Mouse (Mus musculus) kidney, embryonic 15.5 days (tissue): ENCODE data around the gene Rbpms2. TPM values are rescaled to one million over a fixed set of nuclear protein-coding genes. Genes with fewer than 3 reads are reported as not detected.

Experiments used
- polyA plus RNA-seq: library from polyadenylated mRNA; unstranded; fragments of >200 nt; fragmentation: Nextera tagmentation; extraction: Ambion mirVana; gene quantifications from 2 replicates; pipeline ENCODE4 v1.2.1, GENCODE M21; 2015

The Rbpms2 gene
- polyA plus RNA-seq, 1 experiment from 2014 or later, result 30.3 TPM

Other genes with a start within 250 kb of the Rbpms2 start
- gene Kbtbd13, start 238.0 kb upstream of the Rbpms2 start, polyA plus RNA-seq, result 2.2 TPM in 2 replicates
- gene Rasl12, start 231.1 kb upstream of the Rbpms2 start, polyA plus RNA-seq, result 13.4 and 16.1 TPM in 2 replicates
- 3.1 and 4.3 TPM in 2 replicates for gene Slc51b, start 206.7 kb upstream of the Rbpms2 start, polyA plus RNA-seq
- gene Mtfmt, start 193.9 kb upstream of the Rbpms2 start, polyA plus RNA-seq, result 21.1 and 25.3 TPM in 2 replicates
- 111 and 126 TPM in 2 replicates for gene Spg21, start 168.7 kb upstream of the Rbpms2 start, polyA plus RNA-seq
- not detected in 2 replicates for gene Ankdd1a, start 109.5 kb upstream of the Rbpms2 start, polyA plus RNA-seq
- gene Plekho2, start 49.6 kb upstream of the Rbpms2 start, polyA plus RNA-seq, result 14.9 and 20.0 TPM in 2 replicates
- 12.7 and 17.5 TPM in 2 replicates for gene Pif1, start 42.5 kb upstream of the Rbpms2 start, polyA plus RNA-seq
- gene Oaz2, start 38.4 kb downstream of the Rbpms2 start, polyA plus RNA-seq, result 299 and 308 TPM in 2 replicates
- gene Zfp609, start 197.9 kb downstream of the Rbpms2 start, polyA plus RNA-seq, result 6.0 and 7.4 TPM in 2 replicates